Mouse (Mus musculus) adrenal gland, adult 2 months (tissue): ENCODE results near the gene Bcar3. TPM values are rescaled to one million over a fixed set of nuclear protein-coding genes. Genes with fewer than 3 reads are reported as not detected.
A peak's percentile ranks its signal among the peaks of the same experiment; 100 is the strongest.

ENCODE experiments used
- DNase-seq: peaks from one replicate; pipeline ENCODE4 v3.0.0; 2021
- polyA plus RNA-seq: library from polyadenylated mRNA; depleted of rRNA; stranded (reverse); fragments of >200 nt; gene quantifications from 2 replicates; pipeline ENCODE4 v1.2.3, GENCODE M21; 2012
- total RNA-seq, 2 experiments: library from RNA; stranded (reverse); gene quantifications; 2 replicates each; pipeline ENCODE4 v1.2.3; 2021

Bcar3 gene
- total and polyA plus RNA-seq, 3 experiments = 51.6 to 128 (median 63.5) TPM

GRCm38 (mm10) chr3:122512725-122513375 lies 218.9 kb downstream of the Bcar3 start:
- DNase-seq = no peak

- no peak for DNase-seq
These were observed 221.8 kb downstream of the Bcar3 start for GRCm38 (mm10) chr3:122515568-122516326.

- DNase-seq = peak; percentile 48
These were observed 222.4 kb downstream of the Bcar3 start for GRCm38 (mm10) chr3:122516327-122516695.

- no peak for DNase-seq
These were observed 223.8 kb downstream of the Bcar3 start for GRCm38 (mm10) chr3:122517726-122518125.

GRCm38 (mm10) chr3:122518231-122518736 lies 224.3 kb downstream of the Bcar3 start:
- no peak for DNase-seq

- DNase-seq = no peak
These were observed 225.1 kb downstream of the Bcar3 start for GRCm38 (mm10) chr3:122519082-122519481.

- no peak for DNase-seq
These were observed 226.4 kb downstream of the Bcar3 start for GRCm38 (mm10) chr3:122520365-122520764.

- DNase-seq = no peak
These were observed 226.9 kb downstream of the Bcar3 start for GRCm38 (mm10) chr3:122520875-122521274.

- DNase-seq = no peak
These were observed 227.4 kb downstream of the Bcar3 start for GRCm38 (mm10) chr3:122521294-122521693.

GRCm38 (mm10) chr3:122528477-122528876 lies 234.5 kb downstream of the Bcar3 start:
- DNase-seq = no peak

- no peak for DNase-seq
These were observed 242.2 kb downstream of the Bcar3 start for GRCm38 (mm10) chr3:122535938-122536703.

GRCm38 (mm10) chr3:122538851-122539250 lies 244.9 kb downstream of the Bcar3 start:
- no peak for DNase-seq

- peak; percentile 45 for DNase-seq
These were observed 246.2 kb downstream of the Bcar3 start for GRCm38 (mm10) chr3:122539961-122540690.

GRCm38 (mm10) chr3:122540918-122541317 lies 247.0 kb downstream of the Bcar3 start:
- DNase-seq = no peak

- no peak for DNase-seq
These were observed 251.4 kb downstream of the Bcar3 start for GRCm38 (mm10) chr3:122545346-122545745.

- DNase-seq = no peak
These were observed 253.5 kb downstream of the Bcar3 start for GRCm38 (mm10) chr3:122547469-122547868.

GRCm38 (mm10) chr3:122551174-122551573 lies 257.2 kb downstream of the Bcar3 start:
- no peak for DNase-seq

- DNase-seq = peak; percentile 8
These were observed 263.8 kb downstream of the Bcar3 start for GRCm38 (mm10) chr3:122557766-122558165.

- DNase-seq = peak; percentile 6
These were observed 271.3 kb downstream of the Bcar3 start for GRCm38 (mm10) chr3:122565285-122565684.

- DNase-seq = no peak
These were observed 272.2 kb downstream of the Bcar3 start for GRCm38 (mm10) chr3:122566112-122566511.

- no peak for DNase-seq
These were observed 272.6 kb downstream of the Bcar3 start for GRCm38 (mm10) chr3:122566549-122566948.
